Mouse (Mus musculus) MEL (cell line): ENCODE results near the gene Nfe2l2.

Experiments
- BHLHE40 ChIP-seq: IDR thresholded peaks from 2 replicates; pipeline ENCODE4 v1.6.1; 2012; ENCODE audit warnings: low read depth, mild to moderate bottlenecking, inconsistent platforms, low read length, improper control_type of control experiment, borderline replicate concordance
- CTCF ChIP-seq, 3 experiments: IDR thresholded peaks in 2 of 3; conservative IDR thresholded peaks in 1 of 3; 2 replicates each; pipeline ENCODE4 v1.5.1; 2011 to 2012; ENCODE audit warnings: low read length in 3 of 3, low read depth in 2 of 3, mild to moderate bottlenecking in 2 of 3, improper control_type of control experiment in 1 of 3, inconsistent platforms in 1 of 3, mixed read lengths in 1 of 3, moderate library complexity in 1 of 3; ENCODE audit not compliant: control insufficient read depth in 1 of 3, insufficient read depth in 1 of 3, poor library complexity in 1 of 3, severe bottlenecking in 1 of 3
- EP300 ChIP-seq, 2 experiments: IDR thresholded peaks; 2 replicates each; pipeline ENCODE4 v1.6.1; 2011; ENCODE audit warnings: improper control_type of control experiment in 2 of 2, low read length in 2 of 2, low read depth in 1 of 2, mild to moderate bottlenecking in 1 of 2
- GABPA ChIP-seq: IDR thresholded peaks from 2 replicates; pipeline ENCODE4 v1.6.1; 2012; ENCODE audit warnings: low read depth, mild to moderate bottlenecking, inconsistent platforms, low read length, improper control_type of control experiment, moderate library complexity
- KAT2A ChIP-seq: conservative IDR thresholded peaks from 2 replicates; pipeline ENCODE4 v1.6.1; 2012; ENCODE audit warnings: low read depth, low read length, improper control_type of control experiment, inconsistent platforms
- MAFK ChIP-seq: IDR thresholded peaks from 2 replicates; pipeline ENCODE4 v1.6.1; 2011; ENCODE audit warnings: low read depth, mild to moderate bottlenecking, low read length, improper control_type of control experiment, borderline replicate concordance
- MAZ ChIP-seq: IDR thresholded peaks from 2 replicates; pipeline ENCODE4 v1.6.1; 2012; ENCODE audit warnings: low read depth, mild to moderate bottlenecking, inconsistent platforms, low read length, improper control_type of control experiment
- MYB ChIP-seq: IDR thresholded peaks from 2 replicates; pipeline ENCODE4 v1.6.1; 2011; ENCODE audit warnings: mild to moderate bottlenecking, low read depth, low read length, improper control_type of control experiment
- NELFE ChIP-seq: IDR thresholded peaks from 2 replicates; pipeline ENCODE4 v1.6.1; 2011; ENCODE audit warnings: low read depth, low read length, improper control_type of control experiment
- POLR2A ChIP-seq, 2 experiments: IDR thresholded peaks; 2 replicates each; pipeline ENCODE4 v1.6.1; 2011 to 2012; ENCODE audit warnings: low read length in 2 of 2, mild to moderate bottlenecking in 2 of 2, control low read depth in 1 of 2, improper control_type of control experiment in 1 of 2, low read depth in 1 of 2, moderate library complexity in 1 of 2; ENCODE audit not compliant: control insufficient read depth in 1 of 2, insufficient read depth in 1 of 2, poor library complexity in 1 of 2
- TCF12 ChIP-seq: IDR thresholded peaks from 2 replicates; pipeline ENCODE4 v1.6.1; 2014; ENCODE audit warnings: low read depth, mild to moderate bottlenecking, inconsistent platforms, low read length, improper control_type of control experiment, moderate library complexity
- ZC3H11A ChIP-seq: IDR thresholded peaks from 2 replicates; pipeline ENCODE4 v1.6.1; 2012; ENCODE audit warnings: low read depth, mild to moderate bottlenecking, inconsistent platforms, low read length, improper control_type of control experiment
- ZKSCAN1 ChIP-seq: IDR thresholded peaks from 2 replicates; pipeline ENCODE4 v1.6.1; 2012; ENCODE audit warnings: low read depth, mild to moderate bottlenecking, inconsistent platforms, low read length, improper control_type of control experiment, moderate library complexity

- TF ChIP-seq NELFE: no peak
- TF ChIP-seq CTCF (IDR thresholded peaks at IDR 0.05 in 2 of 3, conservative IDR thresholded peaks at IDR 0.05 in 1 of 3; ENCODE audit: control insufficient read depth in 1 of 3, insufficient read depth in 1 of 3, low read depth in 2 of 3, low read length in 3 of 3, poor library complexity in 1 of 3, severe bottlenecking in 1 of 3): no peak
- no peak for TF ChIP-seq ZKSCAN1
- no peak for TF ChIP-seq MYB
- TF ChIP-seq MAFK: no peak
- no peak for TF ChIP-seq GABPA
- no peak for TF ChIP-seq POLR2A (IDR thresholded peaks at IDR 0.05; ENCODE audit: control insufficient read depth in 1 of 2, insufficient read depth in 1 of 2, low read depth in 1 of 2, low read length in 2 of 2, poor library complexity in 1 of 2)
- TF ChIP-seq ZC3H11A: no peak
- no peak for TF ChIP-seq MAZ
- TF ChIP-seq EP300 (IDR thresholded peaks at IDR 0.05; ENCODE audit: low read depth in 1 of 2, low read length in 2 of 2): no peak
- no peak for TF ChIP-seq BHLHE40
- no peak for TF ChIP-seq TCF12
- no peak for TF ChIP-seq KAT2A
These were observed 5.6 kb downstream of the Nfe2l2 start for GRCm38 (mm10) chr2:75698874-75699273.
